Mouse (Mus musculus): ENCODE results near the gene Rxylt1. TPM values are rescaled to one million over a fixed set of nuclear protein-coding genes. Genes with fewer than 3 reads are reported as not detected.

The Rxylt1 gene
- polyA plus RNA-seq (2016; fragmentation: Nextera tagmentation; extraction: Ambion mirVana), result 47.3 and 49.4 TPM in 2 replicates

GRCm38 (mm10) chr10:122096980-122097844 lies at the start of gene Rxylt1:
Rxylt1 (minus strand) TSS chr10:122097371.
- 2% methylated on average over 46 of the region's 48 CpGs for WGBS
- H3K36me3 ChIP-seq, result peaks cover 9% of the 10 kb centered on the region; the same call in 1 of the 2 replicates
- peak within 1 kb of the TSS; percentile 90 for H3K9ac ChIP-seq
- peak within 1 kb of the TSS; percentile 83 for H3K4me3 ChIP-seq
- peaks cover 9% of the 10 kb centered on the region for H3K4me1 ChIP-seq
- H3K9me3 ChIP-seq, result no peaks in the 10 kb centered on the region
- H3K27ac ChIP-seq, result peak within 1 kb of the TSS; percentile 93
- peak within 1 kb of the TSS; percentile 76 for H3K4me2 ChIP-seq (replicated peaks)
- ATAC-seq (ENCODE audit: insufficient number of reproducible peaks, insufficient read depth, low FRiP score, low TSS enrichment), result peak; percentile 97
- no peaks in the 10 kb centered on the region for H3K27me3 ChIP-seq

DNA sequence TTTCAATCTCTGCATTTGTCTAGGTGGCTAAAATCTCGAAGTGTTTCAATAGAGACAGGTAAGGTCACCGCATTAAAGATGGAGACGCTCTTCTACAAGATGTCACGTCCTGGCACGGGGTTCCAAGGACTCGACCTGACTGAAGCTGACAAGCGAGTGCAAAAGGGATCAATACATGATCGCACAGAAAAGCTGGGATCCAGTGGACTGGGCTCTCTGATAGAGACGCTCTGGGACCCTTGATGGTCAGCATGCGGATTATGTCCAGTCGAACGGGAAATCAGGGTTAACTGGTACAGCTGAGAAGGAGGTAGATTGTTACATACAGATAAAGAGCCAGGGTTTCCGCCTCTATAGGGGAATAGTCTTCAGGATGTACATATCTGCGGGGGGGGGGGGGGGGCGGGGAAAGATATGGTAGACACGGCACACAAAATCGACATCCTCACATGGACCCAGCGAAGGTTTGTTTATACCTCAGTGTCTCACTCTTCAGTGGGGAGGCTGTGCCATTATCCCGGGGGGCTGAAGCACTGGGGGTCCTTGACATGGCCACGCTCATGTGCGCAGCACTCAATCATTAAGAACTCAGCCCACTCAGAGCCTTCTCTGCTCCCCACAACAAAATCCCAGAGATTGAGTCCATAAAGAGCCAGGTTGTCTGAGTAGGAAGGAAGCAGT lies 24.3 kb upstream of the Rxylt1 start:
- no peaks in the 10 kb centered on the region for H3K36me3 ChIP-seq
- no peak overlapping the region for H3K4me2 ChIP-seq (replicated peaks)
- H3K9me3 ChIP-seq, result no peaks in the 10 kb centered on the region
- no peak overlapping the region for H3K9ac ChIP-seq
- 92% methylated on average over 21 of the region's 21 CpGs for WGBS
- no peaks in the 10 kb centered on the region for H3K27me3 ChIP-seq
- ATAC-seq (ENCODE audit: insufficient number of reproducible peaks, insufficient read depth, low FRiP score, low TSS enrichment), result no peak
- H3K4me1 ChIP-seq, result no peaks in the 10 kb centered on the region
- H3K4me3 ChIP-seq, result no peak overlapping the region
- H3K27ac ChIP-seq, result no peak overlapping the region

GRCm38 (mm10) chr10:122120500-122121289 lies 23.5 kb upstream of the Rxylt1 start:
- Histone ChIP-seq H3K9me3 (no peaks in the 10 kb centered on the region), H3K27me3 (no peaks in the 10 kb centered on the region), H3K36me3 (no peaks in the 10 kb centered on the region), H3K27ac (no peak overlapping the region), H3K4me3 (no peak overlapping the region), H3K4me1 (no peaks in the 10 kb centered on the region), H3K9ac (no peak overlapping the region), H3K4me2 (replicated peaks) (no peak overlapping the region)
- WGBS, result 74% methylated on average over 16 of the region's 16 CpGs
- no peak for ATAC-seq (ENCODE audit: insufficient number of reproducible peaks, insufficient read depth, low FRiP score, low TSS enrichment)

DNA sequence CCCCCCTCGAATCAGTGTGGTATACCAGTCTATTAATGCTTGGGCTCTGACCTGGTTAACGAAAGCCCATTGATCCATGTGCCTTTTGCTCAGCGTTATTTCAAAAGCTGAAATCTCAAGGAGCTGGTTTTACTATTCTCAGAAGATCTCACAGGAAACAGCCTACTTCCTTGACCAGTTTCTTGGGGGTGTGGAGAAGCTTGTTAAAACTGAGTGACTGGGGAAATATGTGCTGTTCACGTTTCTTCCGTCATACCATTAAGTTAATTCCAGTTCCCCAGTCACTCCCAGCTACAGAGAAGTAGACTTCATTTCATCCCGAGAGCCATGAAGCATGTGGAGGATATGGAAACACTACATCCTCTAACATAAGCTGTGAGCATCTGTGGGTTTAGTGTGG lies 22.3 kb upstream of the Rxylt1 start:
- Histone ChIP-seq H3K4me1 (no peaks in the 10 kb centered on the region), H3K27ac (no peak overlapping the region), H3K9ac (no peak overlapping the region), H3K4me2 (replicated peaks) (no peak overlapping the region), H3K36me3 (no peaks in the 10 kb centered on the region), H3K9me3 (no peaks in the 10 kb centered on the region), H3K4me3 (no peak overlapping the region), H3K27me3 (no peaks in the 10 kb centered on the region)
- 77% methylated on average over 6 of the region's 6 CpGs for WGBS
- no peak for ATAC-seq (ENCODE audit: insufficient number of reproducible peaks, insufficient read depth, low FRiP score, low TSS enrichment)

- Histone ChIP-seq H3K9me3 (no peaks in the 10 kb centered on the region), H3K4me2 (replicated peaks) (no peak overlapping the region), H3K4me1 (no peaks in the 10 kb centered on the region), H3K9ac (no peak overlapping the region), H3K36me3 (no peaks in the 10 kb centered on the region), H3K27ac (no peak overlapping the region), H3K27me3 (no peaks in the 10 kb centered on the region), H3K4me3 (no peak overlapping the region)
- ATAC-seq (ENCODE audit: insufficient number of reproducible peaks, insufficient read depth, low FRiP score, low TSS enrichment), result no peak
- WGBS, result 87% methylated on average over 11 of the region's 11 CpGs
These were observed 19.5 kb upstream of the Rxylt1 start for GRCm38 (mm10) chr10:122116636-122117035.

DNA sequence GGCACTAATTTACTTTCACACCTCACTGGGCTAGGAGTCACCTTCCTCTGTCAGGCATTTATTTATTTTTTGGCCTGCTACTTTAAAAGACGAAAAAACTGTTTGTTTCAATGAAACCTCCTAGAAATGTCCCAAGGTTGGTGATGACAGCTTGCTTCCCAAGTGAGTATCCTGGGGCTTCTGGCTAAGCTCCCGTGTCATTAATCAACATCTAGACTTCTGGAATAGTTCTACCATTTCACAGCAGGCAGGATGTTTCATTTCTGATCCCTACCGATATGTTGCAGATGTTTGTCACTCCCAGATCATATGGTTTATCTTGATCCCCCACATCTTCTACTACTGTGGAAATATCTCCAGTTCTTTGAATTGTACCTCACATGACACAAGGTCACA lies 9.5 kb upstream of the Rxylt1 start:
- Histone ChIP-seq H3K9me3 (no peaks in the 10 kb centered on the region), H3K36me3 (no peaks in the 10 kb centered on the region), H3K4me2 (replicated peaks) (no peak overlapping the region), H3K4me1 (no peaks in the 10 kb centered on the region), H3K27me3 (no peaks in the 10 kb centered on the region), H3K9ac (no peak overlapping the region), H3K27ac (no peak overlapping the region), H3K4me3 (no peak overlapping the region)
- no peak for ATAC-seq (ENCODE audit: insufficient number of reproducible peaks, insufficient read depth, low FRiP score, low TSS enrichment)
- WGBS, result 69% methylated on average over 3 of the region's 3 CpGs

- no peaks in the 10 kb centered on the region for H3K27me3 ChIP-seq
- H3K36me3 ChIP-seq, result no peaks in the 10 kb centered on the region
- ATAC-seq (ENCODE audit: insufficient number of reproducible peaks, insufficient read depth, low FRiP score, low TSS enrichment), result no peak
- WGBS, result 61% methylated on average over 10 of the region's 10 CpGs
- H3K4me3 ChIP-seq, result no peak overlapping the region
- H3K9ac ChIP-seq, result no peak overlapping the region
- H3K27ac ChIP-seq, result no peak overlapping the region
- no peak overlapping the region for H3K4me2 ChIP-seq (replicated peaks)
- H3K4me1 ChIP-seq, result no peaks in the 10 kb centered on the region
- no peaks in the 10 kb centered on the region for H3K9me3 ChIP-seq
These were observed 8.9 kb upstream of the Rxylt1 start for GRCm38 (mm10) chr10:122105889-122106632.

- no peak for ATAC-seq (ENCODE audit: insufficient number of reproducible peaks, insufficient read depth, low FRiP score, low TSS enrichment)
- H3K4me2 ChIP-seq (replicated peaks), result no peak overlapping the region
- H3K9ac ChIP-seq, result no peak overlapping the region
- H3K9me3 ChIP-seq, result no peaks in the 10 kb centered on the region
- WGBS, result 2% methylated on average over 3 of the region's 3 CpGs
- no peak overlapping the region for H3K27ac ChIP-seq
- H3K4me3 ChIP-seq, result no peak overlapping the region
- H3K36me3 ChIP-seq, result no peaks in the 10 kb centered on the region
- H3K4me1 ChIP-seq, result no peaks in the 10 kb centered on the region
- no peaks in the 10 kb centered on the region for H3K27me3 ChIP-seq
These were observed 8.2 kb upstream of the Rxylt1 start for GRCm38 (mm10) chr10:122105407-122105806.

GRCm38 (mm10) chr10:122102675-122103074 lies 5.5 kb upstream of the Rxylt1 start:
- H3K4me3 ChIP-seq, result no peak overlapping the region
- H3K4me1 ChIP-seq, result no peaks in the 10 kb centered on the region
- H3K36me3 ChIP-seq, result no peaks in the 10 kb centered on the region
- no peaks in the 10 kb centered on the region for H3K27me3 ChIP-seq
- WGBS, result 80% methylated on average over 5 of the region's 5 CpGs
- H3K4me2 ChIP-seq (replicated peaks), result no peak overlapping the region
- H3K27ac ChIP-seq, result no peak overlapping the region
- H3K9ac ChIP-seq, result no peak overlapping the region
- H3K9me3 ChIP-seq, result no peaks in the 10 kb centered on the region
- no peak for ATAC-seq (ENCODE audit: insufficient number of reproducible peaks, insufficient read depth, low FRiP score, low TSS enrichment)

DNA sequence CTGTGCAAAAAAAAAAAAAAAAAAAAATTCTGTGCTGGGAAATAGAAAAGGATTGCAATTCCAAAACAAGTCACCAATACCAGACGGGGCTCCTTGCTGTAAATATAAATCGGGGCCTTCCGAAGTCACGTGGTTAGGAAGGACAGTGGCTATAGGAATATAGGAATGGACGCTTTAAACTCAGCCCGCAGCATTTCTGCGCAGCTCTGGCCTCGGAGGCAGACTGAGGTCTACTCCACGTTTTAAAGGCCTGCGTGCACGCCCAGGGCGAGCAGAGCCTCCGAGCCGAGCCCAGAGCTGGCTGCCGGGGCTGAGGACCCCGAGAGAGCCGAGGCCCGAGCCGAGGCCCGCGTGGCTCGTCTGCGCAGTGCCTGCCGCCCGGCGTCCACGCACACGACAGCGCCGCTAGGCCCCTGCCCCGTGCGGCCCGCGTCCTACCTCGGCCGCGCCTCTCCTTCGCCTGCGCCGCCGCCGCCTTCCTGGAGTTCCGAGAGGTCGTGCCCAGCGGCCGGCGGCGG lies 650 bp downstream of the Rxylt1 start:
- H3K4me1 ChIP-seq, result peaks cover 9% of the 10 kb centered on the region
- peaks cover 9% of the 10 kb centered on the region; the same call in 1 of the 2 replicates for H3K36me3 ChIP-seq
- under 1% methylated on average over 47 of the region's 48 CpGs for WGBS
- H3K27ac ChIP-seq, result peak overlapping the region; percentile 93
- ATAC-seq (ENCODE audit: insufficient number of reproducible peaks, insufficient read depth, low FRiP score, low TSS enrichment), result peak; percentile 80
- no peaks in the 10 kb centered on the region for H3K27me3 ChIP-seq
- peak overlapping the region; percentile 76 for H3K4me2 ChIP-seq (replicated peaks)
- H3K4me3 ChIP-seq, result peak overlapping the region; percentile 83
- no peaks in the 10 kb centered on the region for H3K9me3 ChIP-seq
- peak overlapping the region; percentile 90 for H3K9ac ChIP-seq

- Histone ChIP-seq H3K4me1 (peaks cover 3% of the 10 kb centered on the region), H3K9ac (no peak overlapping the region), H3K4me2 (replicated peaks) (no peak overlapping the region), H3K27ac (no peak overlapping the region), H3K4me3 (no peak overlapping the region), H3K36me3 (peaks cover 44% of the 10 kb centered on the region), H3K27me3 (no peaks in the 10 kb centered on the region), H3K9me3 (peaks cover 16% of the 10 kb centered on the region)
- no peak for ATAC-seq (ENCODE audit: insufficient number of reproducible peaks, insufficient read depth, low FRiP score, low TSS enrichment)
- WGBS, result 91% methylated on average over 1 of the region's 1 CpGs
These were observed 6.7 kb downstream of the Rxylt1 start for GRCm38 (mm10) chr10:122090472-122090871.

Data from embryonic facial prominence, embryonic 12.5 days (tissue).